Mouse (Mus musculus): ENCODE data around the gene Fgfr2.
"Not testable (repeated sequence)": the region's sequence is repeated elsewhere in the genome, so short reads cannot be mapped to it uniquely, and the experiment has no call there.

Fgfr2 gene

DNA sequence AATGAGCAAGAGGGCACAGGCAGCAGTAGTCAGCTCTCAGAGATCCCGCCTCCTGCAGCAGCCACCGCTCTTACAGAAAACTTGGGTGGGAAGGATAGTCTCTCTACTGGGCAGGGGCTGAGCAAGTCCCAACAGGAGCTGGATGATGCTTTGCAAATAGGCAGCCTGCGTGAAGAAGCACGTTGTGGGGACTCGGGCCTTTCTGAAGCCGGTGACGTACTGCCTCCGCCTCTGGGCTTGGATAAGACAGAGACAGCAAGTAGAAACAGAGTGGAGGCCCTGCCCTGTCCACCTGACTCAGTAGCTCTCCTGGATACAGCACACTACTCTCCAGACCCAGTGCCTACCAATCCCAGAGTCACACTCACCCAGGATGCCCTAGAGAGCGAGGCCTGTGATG, 2498.9 kb downstream of the Fgfr2 start:
- no peak for DNase-seq

DNA sequence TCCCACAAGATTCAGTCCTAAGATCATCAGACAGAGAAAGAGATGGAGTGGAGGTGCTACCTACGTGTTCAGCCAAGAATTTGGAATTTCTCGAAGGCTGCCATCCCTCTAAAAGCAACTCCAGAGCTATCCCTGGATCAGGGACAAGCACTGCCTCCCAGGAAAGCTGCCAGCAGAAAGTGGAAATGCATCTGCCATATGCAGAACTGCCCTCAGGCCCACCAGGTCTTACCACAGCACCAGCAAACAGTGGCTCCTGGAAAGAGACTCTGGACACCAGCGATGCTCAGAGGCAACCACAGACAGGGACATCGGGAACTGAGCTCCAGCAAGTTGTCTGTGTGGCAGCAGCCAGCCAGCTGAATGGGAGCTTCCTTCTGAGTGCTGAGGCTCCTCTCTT, 2500.8 kb downstream of the Fgfr2 start:
- no peak for DNase-seq

DNA sequence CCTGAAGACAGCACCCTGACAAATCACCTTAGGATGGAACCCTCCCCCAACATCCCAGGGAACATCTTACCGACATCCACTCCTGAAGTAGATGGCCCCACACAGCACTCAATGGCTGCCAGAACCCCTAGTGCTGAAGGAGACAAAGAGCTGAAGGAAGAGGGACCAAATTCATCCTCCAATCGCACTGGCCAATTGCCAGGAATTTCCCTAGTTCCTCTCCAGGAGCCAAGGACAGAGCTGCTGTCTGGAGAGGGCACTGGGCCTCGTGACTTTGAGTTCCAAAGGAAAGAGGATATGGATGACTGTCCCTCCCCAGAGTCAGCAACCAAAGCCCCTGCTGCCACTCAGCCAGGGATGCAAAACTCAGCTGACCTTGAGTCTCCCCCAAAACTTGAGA, 2501.2 kb downstream of the Fgfr2 start:
- DNase-seq = peak; percentile 42

DNA sequence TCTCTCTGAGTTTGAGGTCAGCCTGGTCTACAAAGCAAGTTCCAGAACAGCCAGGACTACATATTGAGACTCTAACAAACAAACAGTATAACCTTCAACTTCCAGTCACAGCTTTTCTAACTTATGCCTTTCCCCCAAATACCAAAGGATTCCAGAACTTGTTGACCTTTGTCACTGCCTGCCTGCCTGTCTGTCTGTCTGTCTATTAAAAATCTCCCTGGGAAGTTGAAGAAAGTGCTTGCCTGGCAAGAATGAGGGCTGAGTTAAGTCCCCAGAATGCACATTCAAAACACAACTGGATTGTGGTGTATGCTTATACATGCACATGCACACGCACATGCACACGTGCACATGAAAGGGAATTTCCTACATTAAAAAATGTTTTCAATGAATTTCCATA, 2502.1 kb downstream of the Fgfr2 start:
- no peak for DNase-seq

DNA sequence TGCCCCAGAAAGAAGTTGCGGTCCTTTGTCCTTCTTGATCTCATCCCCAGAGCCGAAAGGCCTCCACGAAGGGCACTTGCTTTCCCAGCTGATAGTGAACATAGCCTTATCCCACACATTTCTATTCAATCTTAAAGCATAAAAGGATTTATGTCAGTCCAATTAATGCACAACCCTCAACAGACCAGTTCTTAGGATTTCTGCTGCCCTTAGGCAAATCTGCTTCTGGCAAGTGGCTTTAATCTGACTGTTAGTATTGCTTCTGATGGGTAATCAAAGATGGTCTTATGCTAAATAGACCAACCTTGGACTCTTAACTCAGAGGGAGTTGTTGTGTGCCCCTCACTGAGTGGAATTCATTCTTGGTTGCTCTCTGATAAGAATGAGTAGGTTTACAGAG, 2505.6 kb downstream of the Fgfr2 start:
- DNase-seq = no peak

DNA sequence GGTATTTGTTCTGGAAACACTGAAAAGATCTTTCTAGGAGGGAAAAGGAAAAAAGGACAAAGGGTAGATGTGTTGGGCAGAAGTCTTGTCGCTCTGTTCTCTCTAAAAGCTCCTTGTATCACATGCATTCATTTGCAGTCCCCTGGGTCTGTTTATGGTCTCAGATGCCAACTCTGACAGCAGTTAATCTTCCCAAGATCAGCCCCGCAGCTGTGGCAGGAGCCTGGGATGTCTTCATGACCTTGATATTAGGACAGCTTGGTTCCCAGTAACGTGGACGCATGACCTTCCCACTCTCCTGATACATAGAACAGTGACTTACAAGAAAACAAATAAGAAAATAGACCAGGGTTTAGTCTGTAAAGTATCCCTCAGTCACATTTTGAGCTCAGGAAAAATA, 2509.2 kb downstream of the Fgfr2 start:
- DNase-seq = no peak

DNA sequence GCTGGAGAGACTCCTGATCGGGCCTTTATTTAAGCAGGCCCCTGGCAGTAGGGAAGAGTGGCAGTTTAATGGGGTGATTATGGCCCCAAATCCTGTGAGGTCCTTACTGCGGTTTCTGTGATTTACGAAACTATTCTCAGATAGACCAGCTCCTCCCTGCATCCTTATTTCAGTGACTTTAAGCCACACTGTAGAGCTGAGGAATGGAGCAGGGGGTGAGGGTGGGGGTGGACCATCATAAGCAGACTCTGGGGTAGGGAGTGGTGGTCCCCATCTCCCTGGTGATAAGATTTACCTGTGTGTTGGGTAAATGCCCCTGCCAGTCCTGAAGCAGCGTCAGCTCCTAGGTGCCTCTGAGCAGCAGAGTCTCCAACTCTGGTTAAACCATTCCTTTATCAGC, 2516.2 kb downstream of the Fgfr2 start:
- DNase-seq = no peak

DNA sequence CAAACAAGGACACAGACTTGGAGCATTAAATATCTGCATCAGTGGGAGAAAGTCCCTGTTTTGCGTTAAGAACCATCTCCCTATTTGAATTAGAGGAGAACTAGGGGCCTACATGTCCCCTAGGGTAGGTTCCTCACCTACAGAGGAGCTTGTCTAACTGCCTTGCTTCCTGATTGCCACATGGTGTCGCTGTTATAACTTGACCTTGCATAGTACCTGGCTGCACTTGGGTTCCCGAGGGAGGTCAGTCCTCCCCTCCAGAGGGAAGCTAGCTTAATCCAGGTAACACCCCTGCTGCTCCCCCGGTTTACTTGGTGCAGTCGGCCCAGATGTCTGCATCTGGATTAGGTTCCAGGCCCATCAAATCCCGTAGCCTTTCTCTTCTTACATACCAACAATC, 2518.0 kb downstream of the Fgfr2 start:
- peak; percentile 25 for DNase-seq

DNA sequence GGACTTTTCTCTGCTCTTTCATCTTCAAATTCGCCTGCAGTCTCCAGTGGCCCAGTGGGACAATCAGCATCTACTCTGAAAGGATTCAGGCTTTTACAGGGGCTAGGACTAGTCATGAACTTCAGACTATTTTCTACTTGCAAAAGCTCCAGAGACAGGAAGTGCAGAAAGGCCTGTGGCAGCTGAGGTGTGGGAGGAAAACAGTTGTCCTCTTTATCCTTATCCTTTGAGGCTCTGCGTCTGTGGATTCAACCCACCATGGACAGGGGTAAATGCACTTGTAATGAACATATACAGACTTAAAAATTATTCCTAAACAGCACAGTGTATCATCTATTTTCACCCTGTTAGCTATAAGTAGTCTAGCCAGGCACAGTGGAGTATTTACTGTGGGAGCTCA, 2518.8 kb downstream of the Fgfr2 start:
- DNase-seq = no peak

DNA sequence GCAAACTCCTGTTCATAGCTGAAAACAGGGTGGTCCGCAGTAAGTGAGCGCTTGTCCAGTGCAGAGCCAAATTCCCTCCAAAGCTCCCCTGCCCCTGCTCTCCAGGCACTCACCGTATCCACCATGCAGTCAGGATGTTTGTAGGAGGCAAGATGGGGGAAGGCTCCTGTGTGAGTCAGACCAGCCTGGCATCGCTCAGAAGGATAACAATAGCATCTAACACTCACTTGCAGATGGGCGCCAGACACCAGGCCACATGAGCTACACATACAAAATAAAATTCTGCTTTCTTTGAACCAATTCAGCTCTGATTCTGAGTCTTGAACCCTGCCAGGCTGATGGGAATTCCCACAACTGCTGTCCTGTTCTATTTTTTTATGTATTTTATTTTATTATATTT, 2519.6 kb downstream of the Fgfr2 start:
- DNase-seq = no peak

DNA sequence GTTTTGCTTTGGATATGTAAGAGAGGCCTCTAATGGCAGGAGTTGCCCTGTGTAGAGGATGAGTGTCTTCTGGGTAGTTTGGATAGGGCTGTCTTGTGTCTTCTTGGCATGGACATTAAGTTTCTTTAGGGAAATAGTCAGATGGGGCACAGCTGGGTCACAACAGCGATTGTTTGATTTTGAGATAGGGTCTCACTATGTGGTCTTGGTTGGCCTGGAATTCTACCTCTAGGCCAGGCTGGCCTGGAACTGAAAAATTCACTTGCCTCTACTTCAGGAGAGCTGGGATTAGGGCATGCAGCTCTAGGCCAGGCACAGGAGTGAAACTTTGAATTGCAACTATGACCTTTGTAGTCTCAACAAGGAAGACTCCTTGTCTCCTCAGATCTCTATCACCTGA, 2520.3 kb downstream of the Fgfr2 start:
- DNase-seq = no peak

DNA sequence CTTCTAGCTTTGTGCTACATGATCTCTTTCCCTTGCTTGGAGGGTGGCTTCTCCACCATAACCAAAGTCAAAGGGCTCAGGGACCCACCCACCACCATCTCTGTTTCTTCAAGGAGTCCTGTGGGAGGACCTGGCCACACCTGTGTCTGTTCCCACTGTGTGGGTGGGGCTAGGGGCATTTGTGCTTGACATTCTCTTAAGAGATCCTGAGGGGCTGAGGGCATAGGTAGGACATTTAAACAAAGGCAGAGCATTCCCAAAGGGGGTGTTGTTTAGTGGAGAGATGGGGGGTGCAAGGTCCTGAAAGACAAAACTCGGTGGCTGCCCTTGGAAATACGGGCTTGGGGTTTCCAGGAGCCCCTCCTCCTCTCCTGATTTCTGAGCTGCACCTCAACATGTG, 2522.6 kb downstream of the Fgfr2 start:
- DNase-seq = no peak

DNA sequence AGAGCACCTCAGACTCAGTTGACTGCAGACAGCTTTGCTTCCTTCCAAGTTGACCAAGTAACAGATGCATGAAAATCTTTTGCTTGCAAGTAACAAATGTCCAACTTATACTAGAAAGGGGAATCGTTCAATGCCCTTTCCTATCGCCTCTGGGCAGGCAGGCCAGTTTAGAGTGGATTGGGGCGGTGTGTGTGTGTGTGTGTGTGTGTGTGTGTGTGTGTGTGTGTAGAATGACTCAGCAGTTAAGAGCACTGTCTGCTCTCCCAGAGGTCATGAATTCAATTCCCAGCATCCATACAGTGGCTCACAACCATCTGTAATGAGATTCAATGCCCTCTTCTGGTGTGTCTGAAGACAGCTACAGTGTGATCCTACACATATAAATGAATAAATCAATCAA, 2523.1 kb downstream of the Fgfr2 start:
- no peak for DNase-seq

DNA sequence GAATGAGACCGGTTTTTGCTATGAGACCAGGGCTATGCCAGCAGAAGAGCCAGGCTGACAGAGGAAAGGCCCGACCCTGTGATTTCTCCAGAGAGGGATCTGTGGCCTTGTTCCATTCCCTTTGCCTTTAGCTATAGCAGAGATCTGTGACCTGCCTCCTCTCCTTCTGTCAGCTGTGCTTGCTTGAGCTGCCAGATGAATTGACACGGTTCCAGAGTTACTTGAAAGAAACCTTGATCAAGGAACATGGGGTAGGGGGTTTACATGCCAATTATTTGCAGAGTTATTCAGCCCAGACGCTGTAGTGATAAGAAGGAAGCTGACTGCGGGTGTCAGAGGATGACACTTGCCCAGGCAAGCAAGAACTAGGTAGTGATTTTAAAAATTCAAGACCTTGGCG, 2525.6 kb downstream of the Fgfr2 start:
- DNase-seq = no peak

DNA sequence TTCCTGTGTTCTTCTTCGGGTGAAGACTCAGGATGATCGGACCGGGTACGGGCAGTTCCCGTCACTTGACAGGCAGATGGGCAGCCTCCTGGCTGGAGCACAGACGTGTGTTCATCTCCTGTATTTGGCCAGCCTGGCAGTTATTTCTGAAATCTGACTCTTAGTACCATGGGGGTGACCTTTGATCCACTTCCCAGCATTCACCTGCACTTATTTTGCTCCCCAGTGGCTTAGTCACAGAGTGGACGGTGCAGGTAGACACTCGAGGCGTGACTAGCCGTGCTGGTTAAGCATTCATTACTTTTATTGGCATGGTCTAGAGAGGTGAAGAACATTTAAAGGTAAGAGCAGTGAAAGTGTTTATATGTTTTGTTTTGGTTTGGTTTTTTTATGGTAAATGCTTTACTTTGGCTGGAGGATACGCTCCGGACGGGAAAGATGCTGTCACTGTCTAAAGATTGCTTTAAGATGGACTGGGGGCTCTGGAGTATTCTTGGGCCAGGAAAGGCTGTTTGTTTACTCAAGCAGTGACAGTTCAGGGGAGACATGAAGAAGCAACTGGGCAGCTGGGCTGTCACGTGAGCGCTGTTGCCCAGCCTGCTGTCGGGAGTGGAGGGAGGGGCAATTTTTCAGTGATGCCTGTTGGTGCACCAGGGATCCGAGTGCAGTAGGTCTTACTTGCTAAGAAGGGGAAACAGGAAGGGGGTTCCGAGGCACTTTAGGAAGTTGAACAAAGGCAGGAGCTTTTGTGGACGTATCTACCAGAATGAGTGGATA, 2526.9 kb downstream of the Fgfr2 start:
- peak; percentile 65 for DNase-seq

DNA sequence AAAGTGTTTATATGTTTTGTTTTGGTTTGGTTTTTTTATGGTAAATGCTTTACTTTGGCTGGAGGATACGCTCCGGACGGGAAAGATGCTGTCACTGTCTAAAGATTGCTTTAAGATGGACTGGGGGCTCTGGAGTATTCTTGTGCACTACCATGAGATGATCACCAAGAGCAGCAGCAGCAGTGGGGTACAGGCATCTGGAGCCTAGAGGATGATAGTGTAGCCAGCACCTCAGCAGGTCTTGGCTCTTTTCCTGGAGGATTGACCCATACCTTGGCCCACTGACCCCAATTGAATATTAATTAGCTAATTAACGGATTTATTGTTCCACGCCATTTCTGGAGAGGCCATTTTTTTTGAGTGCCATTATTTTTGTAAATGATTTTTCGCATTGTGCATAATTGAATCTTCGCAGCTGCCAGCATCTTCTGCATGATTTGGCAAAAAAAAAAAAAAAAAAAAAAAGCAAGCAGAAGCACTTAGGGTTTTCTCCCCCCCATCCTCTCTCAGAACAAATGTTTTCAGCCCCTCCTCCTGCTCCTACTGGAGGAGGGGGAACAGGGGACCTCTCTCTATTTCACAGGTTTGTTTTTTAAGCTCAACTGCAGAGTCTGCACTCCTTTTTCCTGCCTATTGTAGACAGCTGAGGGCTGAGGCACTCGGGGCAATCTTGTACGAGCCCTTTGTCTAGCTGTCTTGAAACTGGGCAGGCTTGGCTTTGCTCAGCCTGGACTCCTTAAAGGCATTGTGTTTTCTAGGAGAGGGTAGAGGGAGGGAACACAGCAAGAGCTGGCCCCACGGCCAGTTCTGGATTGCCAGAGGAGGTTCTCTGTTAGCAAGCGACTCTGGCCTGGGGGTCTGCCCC, 2529.5 kb downstream of the Fgfr2 start:
- DNase-seq = not testable (repeated sequence)

DNA sequence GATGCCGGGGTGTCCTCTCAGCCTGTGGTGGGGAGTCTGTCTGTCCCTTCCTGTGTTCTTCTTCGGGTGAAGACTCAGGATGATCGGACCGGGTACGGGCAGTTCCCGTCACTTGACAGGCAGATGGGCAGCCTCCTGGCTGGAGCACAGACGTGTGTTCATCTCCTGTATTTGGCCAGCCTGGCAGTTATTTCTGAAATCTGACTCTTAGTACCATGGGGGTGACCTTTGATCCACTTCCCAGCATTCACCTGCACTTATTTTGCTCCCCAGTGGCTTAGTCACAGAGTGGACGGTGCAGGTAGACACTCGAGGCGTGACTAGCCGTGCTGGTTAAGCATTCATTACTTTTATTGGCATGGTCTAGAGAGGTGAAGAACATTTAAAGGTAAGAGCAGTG, 2530.2 kb downstream of the Fgfr2 start:
- DNase-seq = not testable (repeated sequence)

DNA sequence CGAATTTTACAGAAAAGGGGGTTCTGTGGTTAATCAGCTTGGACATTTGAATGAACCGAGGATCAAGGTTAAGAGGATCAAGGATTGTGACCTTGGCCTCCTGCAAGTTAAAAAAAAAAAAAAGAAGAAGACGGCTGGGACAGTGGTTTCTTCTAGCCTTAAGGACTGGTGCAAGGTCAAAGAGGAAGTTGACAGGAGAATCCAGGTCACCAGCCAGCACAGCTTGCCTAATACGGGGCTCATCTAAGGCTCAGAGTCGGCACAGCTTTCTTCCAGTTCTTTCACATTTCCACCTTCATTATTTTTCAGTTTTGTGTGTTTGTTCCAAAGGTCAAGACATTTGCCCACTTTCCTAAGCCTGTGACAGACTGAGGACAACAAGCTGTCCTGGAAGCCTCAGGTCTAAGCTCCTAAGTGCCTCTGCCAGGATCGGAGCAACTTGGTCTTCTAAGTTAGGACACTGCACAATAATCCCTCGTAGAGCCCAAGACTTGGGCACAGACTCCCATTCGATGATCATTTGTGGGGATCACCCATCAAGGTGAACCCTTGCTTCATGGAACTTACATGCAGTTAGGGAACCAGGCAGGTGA, 2532.2 kb downstream of the Fgfr2 start:
- no peak for DNase-seq

DNA sequence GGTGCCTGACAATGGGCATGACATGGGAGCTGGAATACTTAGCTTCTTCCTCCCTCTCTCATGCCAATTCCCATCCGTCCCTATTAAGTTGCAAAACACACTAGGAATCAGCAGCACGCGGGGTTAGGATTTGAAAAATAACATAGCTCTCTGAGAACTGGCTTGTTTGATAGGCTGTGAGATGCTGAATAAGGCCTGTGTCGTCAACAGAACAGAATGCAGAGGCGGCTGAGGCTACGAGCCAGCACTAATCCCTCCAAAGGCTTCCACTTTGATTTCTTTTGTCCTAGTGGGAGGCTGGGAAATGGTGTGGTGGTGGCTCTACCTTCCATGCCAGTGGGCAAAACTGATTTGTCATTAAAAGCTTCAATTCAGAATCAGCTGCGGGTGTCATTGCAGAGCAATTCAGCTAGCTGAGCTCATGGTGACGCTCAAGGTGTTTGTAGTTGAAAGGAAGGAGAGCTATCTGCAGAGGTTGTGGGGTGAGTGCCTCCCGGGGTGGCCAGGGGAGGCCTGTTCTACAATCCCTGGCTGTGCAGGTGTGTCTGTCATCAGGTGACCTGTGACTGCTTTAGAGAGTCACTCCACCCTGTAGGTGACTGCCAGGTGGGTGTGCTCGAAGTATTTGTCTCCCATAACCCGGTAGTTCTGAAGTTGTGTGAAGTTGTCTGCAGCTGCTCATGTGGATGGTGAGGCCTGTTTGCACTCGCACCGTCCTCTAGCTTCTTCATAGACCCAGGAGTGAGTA, 2532.9 kb downstream of the Fgfr2 start:
- DNase-seq = no peak

DNA sequence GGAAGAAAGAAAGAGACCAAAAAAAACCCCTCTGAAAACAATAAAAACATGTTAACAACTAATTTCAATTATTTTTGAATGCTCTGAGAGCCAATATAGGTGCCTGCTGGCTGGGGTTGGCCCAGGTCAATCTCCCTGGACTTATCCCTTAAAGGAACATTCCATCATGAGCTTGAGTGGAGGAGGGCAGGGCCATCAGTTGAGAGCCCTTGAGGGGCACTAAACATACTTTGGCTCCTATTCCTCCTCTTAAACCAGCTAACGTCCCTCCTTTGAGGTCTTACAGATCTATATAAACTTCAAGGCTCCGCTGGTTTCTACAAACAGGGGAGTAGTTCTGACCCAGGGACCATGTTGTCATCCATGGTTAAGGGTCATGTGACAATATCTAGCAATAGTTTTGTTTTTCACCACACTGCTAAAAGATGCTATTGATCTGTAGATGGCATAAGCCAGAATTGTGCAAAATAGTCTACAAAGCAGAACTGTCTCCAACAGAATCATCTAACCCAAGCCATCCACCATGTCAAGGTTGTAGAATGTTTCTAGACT, 2536.6 kb downstream of the Fgfr2 start:
- no peak for DNase-seq

DNA sequence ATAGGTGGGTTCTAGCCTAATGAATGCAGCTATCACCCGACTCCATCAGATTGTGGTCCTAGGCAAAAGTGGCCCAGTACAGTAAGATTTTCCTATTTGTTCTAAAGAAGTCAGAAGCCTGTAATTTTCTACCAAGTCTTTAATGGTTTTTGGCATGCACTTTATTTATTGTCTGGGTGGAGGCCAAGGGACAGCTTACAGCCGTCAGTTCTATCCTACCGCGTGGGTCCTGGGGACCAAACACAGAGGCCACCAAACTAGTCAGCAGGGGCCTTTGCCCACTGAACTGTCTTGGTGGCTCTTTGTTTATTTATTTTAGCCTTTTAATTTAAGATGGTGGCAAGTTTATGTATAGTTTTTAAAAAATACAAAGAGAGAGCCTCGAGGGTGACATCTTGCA, 2544.5 kb downstream of the Fgfr2 start:
- no peak for DNase-seq

DNA sequence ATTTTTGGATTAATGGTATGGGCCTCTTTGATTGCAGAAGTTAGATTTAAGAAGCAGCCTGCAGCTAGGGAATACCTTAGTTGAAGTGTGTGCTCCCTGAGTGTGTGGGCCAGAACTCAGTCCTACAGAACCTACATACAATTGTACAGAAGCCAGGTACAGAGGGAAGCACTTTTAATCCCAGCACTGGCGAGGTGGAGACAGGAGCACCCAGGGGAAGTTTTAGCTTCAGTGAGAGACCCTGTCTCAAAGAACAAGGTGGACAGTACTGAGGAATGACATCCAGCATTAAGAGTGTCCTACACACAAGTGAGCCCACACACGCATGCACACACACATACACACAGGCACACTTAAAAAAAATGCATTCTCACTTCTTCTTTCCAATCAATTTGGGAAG, 2545.1 kb downstream of the Fgfr2 start:
- DNase-seq = no peak
